Mouse (Mus musculus) heart, postnatal 25 days (tissue): Measurements from ENCODE around the gene Figla. TPM values are rescaled to one million over a fixed set of nuclear protein-coding genes. Genes with fewer than 3 reads are reported as not detected.

Experiments
- DNase-seq: peaks from one replicate; pipeline ENCODE4 v3.0.0; 2022; ENCODE audit warnings: low spot score
- intact Hi-C: fragments of 180-260 bp; cut with DNase I; formaldehyde crosslinking; loops from one replicate; pipeline ENCODE4 v1.15.1; 2025
- total RNA-seq, 2 experiments: library from RNA; stranded (reverse); gene quantifications; 2 replicates each; pipeline ENCODE4 v1.2.3; 2021

The Figla gene
- total RNA-seq, 2 experiments from 2014 or later: not detected

DNA sequence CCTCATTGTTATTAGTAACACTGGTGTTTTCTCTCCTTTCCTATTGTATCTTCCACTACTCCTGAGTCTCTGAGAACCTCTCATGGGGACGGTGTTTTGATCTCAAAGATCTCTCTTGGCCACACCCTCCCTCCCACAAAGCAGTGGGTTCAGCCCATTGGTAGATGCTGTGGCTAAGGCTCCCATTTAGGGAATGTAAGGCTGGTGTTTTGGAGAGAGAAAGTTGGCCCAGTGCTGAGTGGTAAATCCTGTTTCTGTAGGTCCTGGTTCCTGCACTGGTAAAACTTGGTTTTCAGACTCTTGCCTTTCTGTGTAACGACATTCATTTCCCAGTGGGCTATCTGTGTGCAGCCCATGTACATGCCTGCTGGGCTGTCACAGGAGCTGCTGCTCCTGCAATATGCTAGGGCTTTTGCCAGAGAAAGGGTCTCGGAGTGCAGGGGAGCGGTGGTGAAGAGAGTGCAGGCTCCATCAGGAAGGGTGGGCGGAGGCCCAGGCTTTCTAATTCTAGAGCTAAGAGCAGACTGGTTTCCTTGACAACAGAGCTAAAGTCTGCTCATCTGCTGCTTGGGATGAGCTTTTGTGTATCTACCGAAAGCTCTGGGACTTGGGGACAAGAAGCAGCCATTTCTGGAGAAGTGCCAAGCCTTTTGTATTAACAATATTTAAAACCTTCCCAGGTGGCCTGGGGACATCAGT lies 48.5 kb downstream of the Figla start:
- DNase-seq: no peak

DNA sequence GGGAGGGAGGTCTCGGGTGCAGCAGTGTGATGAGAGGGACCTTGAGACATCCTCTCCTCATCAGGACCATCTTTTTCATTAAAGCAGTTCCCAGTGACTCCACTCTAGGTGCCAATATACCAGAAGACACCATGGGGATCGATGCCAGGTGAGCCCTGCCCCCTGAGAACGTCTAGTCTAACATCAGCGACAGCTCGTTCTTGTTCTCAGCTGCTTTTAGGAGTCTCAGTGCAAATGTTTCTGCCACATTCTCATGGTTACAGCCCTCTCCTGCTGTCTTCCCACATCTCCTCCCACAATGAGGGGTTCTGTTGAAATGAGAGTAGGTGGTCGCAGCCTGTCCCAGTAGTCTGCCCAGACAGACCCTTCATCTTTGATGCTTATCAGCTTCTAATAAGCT lies 50.8 kb downstream of the Figla start:
- intact Hi-C loops: no loop called here
- no peak for DNase-seq

More for the DNA sequence above, 48.5 kb downstream of the Figla start:
- intact Hi-C loops: no loop called here

DNA sequence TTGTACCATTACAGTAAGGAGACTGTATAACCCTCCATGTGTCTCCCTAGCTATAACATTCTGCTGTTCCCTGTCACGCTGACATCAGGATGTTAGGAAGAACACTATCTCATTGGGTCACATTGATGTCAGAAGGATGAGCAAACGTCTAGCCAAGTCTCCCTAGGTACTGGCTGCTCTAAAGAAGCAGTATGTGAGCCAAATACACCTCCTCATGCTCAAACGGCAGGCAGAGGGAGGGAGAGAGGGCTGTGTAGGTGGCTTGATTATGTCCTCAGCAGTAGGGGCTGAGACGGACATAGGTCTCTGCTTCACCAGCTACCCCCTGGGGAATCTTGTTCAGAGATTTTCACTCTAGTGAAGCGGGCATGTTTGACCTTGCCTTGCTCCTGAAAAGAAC lies 51.2 kb downstream of the Figla start:
- intact Hi-C loops: no loop called here
- DNase-seq: no peak

DNA sequence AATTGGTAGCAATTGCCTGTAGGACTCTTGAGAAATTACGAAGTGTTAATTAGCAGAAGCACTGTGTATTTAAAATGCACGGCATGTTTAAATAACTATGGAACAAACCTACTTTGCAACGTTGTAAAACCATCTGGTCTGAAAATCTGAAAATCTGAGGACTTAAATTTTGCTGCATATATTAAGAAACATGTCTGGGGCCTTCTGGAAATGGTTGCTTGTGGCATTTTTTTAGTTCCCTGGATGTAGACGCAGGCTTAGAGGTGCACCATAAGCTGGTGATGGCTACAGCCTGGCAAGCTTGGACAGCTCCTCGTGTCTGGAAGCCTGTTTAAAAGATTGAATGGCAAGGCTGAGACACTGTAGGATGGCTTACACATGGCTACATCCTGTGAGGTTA lies 53.0 kb downstream of the Figla start:
- no peak for DNase-seq
- intact Hi-C loops: no loop called here

GRCm38 (mm10) chr6:86069856-86070255 lies 53.9 kb downstream of the Figla start:
- intact Hi-C loops: no loop called here

GRCm38 (mm10) chr6:86070277-86070676 lies 54.3 kb downstream of the Figla start:
- intact Hi-C loops: no loop called here
- no peak for DNase-seq

More at GRCm38 (mm10) chr6:86069856-86070255, 53.9 kb downstream of the Figla start:
- no peak for DNase-seq

Other genes with a start within 250 kb of the Figla start
- gene Nat8f6, start 195.2 kb upstream of the Figla start, total RNA-seq: not detected
- not detected for gene Nat8f5, start 195.2 kb upstream of the Figla start, total RNA-seq
- not detected for gene Nat8, start 184.1 kb upstream of the Figla start, total RNA-seq
- not detected for gene Nat8f2, start 147.0 kb upstream of the Figla start, total RNA-seq
- gene Nat8f4, start 111.3 kb upstream of the Figla start, total RNA-seq: under 1 TPM; 0.73 to 0.91 TPM
- gene Tprkb, start 104.3 kb upstream of the Figla start, total RNA-seq: 10 to 100 TPM; 11.8 to 13.1 TPM
- 1 to 10 TPM; 2.0 to 3.9 TPM for gene Nat8f1, start 100.5 kb upstream of the Figla start, total RNA-seq
- gene Dusp11, start 54.5 kb upstream of the Figla start, total RNA-seq: 10 to 100 TPM; 43.6 to 51.7 TPM
- gene Add2, start 12.5 kb downstream of the Figla start, total RNA-seq: under 1 TPM; 0.29 to 0.31 TPM
- 1 to 10 TPM; 1.6 to 1.7 TPM for gene Tgfa, start 179.1 kb downstream of the Figla start, total RNA-seq